ENCODE assay signal across 24 mouse cellular contexts in the genomic region with DNA sequence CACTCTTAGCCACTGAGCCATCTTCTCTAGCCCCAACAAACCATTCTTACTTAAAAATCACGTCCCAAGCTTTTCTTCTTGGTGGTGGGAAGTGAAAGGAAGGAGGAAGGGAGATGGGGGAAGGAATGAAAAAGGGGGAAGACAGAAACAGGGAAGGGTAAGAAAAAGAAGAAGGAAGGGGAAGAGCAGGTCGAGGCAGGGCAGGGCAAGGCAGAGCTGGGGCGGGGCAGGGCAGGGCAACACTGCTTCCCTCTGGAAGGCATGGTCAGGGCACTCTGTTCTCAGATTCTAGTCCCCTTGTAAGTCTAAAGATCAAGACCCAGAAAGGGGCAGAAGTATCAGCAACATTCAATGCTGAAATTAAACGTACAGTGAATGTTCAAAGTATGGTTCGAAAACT.
"Had no signal": no experiment of that assay in that cellular context is flagged by ENCODE, and none has a peak within 500 bp of the region (broad histone marks: within the 10 kb centered on the region; RNA-seq: fewer than 3 reads in every experiment).

No protein-coding gene starts in this region.

- H3K36me3 ChIP-seq: heart, embryonic 12.5 days; hindbrain, embryonic 12.5 days; limb, embryonic 13.5 days; limb, embryonic 15.5 days; liver, embryonic 12.5 days had no signal

- H3K4me2 ChIP-seq: heart, embryonic 12.5 days; hindbrain, embryonic 12.5 days; hindbrain, embryonic 14.5 days; limb, embryonic 13.5 days; limb, embryonic 15.5 days; liver, embryonic 12.5 days had no signal

- H3K27ac ChIP-seq: heart, embryonic 10.5 days; hindbrain, embryonic 10.5 days; hindbrain, embryonic 12.5 days; hindbrain, embryonic 14.5 days; left cerebral cortex, adult 2 months; limb, embryonic 13.5 days; limb, embryonic 15.5 days; liver, embryonic 12.5 days had no signal

- H3K9me3 ChIP-seq: heart, embryonic 10.5 days; heart, embryonic 12.5 days; hindbrain, embryonic 10.5 days; hindbrain, embryonic 12.5 days; limb, embryonic 13.5 days; limb, embryonic 15.5 days; liver, embryonic 12.5 days had no signal

- H3K9ac ChIP-seq: forebrain, postnatal 0 days; heart, embryonic 12.5 days; hindbrain, embryonic 12.5 days; hindbrain, embryonic 14.5 days; limb, embryonic 13.5 days; limb, embryonic 15.5 days; liver, embryonic 12.5 days had no signal

- H3K4me3 ChIP-seq: heart, embryonic 10.5 days; heart, embryonic 12.5 days; hindbrain, embryonic 10.5 days; hindbrain, embryonic 12.5 days; left cerebral cortex, adult 2 months; limb, embryonic 13.5 days; limb, embryonic 15.5 days; liver, embryonic 12.5 days had no signal

- ATAC-seq: forebrain, postnatal 0 days; hindbrain, embryonic 16.5 days; inflammation-experienced regulatory T-cells, adult 6 months; intestine, embryonic 16.5 days; liver, embryonic 12.5 days had no signal

- H3K27me3 ChIP-seq: heart, embryonic 12.5 days; hindbrain, embryonic 12.5 days; limb, embryonic 13.5 days; limb, embryonic 15.5 days; liver, embryonic 12.5 days had no signal

- DNase-seq: forebrain, postnatal 0 days; gastrocnemius, postnatal 10 days; gastrocnemius, postnatal 36 days; heart, adult 18-20 months; heart, postnatal 10 days; heart, postnatal 4 days; kidney, adult 18-20 months; kidney, adult 8-10 months; kidney, postnatal 10 days; kidney, postnatal 25 days; layer of hippocampus, adult 9-11 months; left cerebral cortex, postnatal 4 days had no signal
